9 mouse cellular contexts compared by ENCODE assay signal in genomic region chr3:9573581-9573980, GRCm38 (mm10). TPM values are rescaled to one million over a fixed set of nuclear protein-coding genes. Genes with fewer than 3 reads are reported as not detected.
DNase-seq lines count a peak whose midpoint lies in the region; ATAC-seq lines count a peak whose summit lies in the region.
"Had no signal": no experiment of that assay in that cellular context is flagged by ENCODE, and none has a peak within 500 bp of the region (broad histone marks: within the 10 kb centered on the region; RNA-seq: fewer than 3 reads in every experiment).

No protein-coding gene starts in this region.

- H3K4me3 ChIP-seq in heart, embryonic 16.5 days (ENCODE audit: low read length), result no peak overlapping the region
- H3K4me3 ChIP-seq in limb, embryonic 11.5 days (ENCODE audit: low read depth, low read length), result no peak overlapping the region
- H3K4me3 ChIP-seq in forebrain, embryonic 11.5 days (ENCODE audit: low read depth, low read length), result no peak overlapping the region
- H3K4me3 ChIP-seq: midbrain, embryonic 12.5 days had no signal

- no peaks in the 10 kb centered on the region for H3K9me3 ChIP-seq in heart, embryonic 16.5 days (replicated peaks; ENCODE audit: control insufficient read depth, low read length)
- H3K9me3 ChIP-seq in limb, embryonic 11.5 days (ENCODE audit: control insufficient read depth, low read length), result 0 out of 2 replicates have a peak, but pooled peaks cover 2% of the 10 kb centered on the region
- H3K9me3 ChIP-seq in forebrain, embryonic 11.5 days (ENCODE audit: control insufficient read depth, low read length), result no peaks in the 10 kb centered on the region
- H3K9me3 ChIP-seq: midbrain, embryonic 12.5 days had no signal

- peak; percentile 86 for ATAC-seq in heart, embryonic 16.5 days (replicated peaks; ENCODE audit: extremely low read depth, insufficient read depth, low FRiP score)
- peak; percentile 72; the same call in 1 of the 2 replicates for ATAC-seq in limb, embryonic 11.5 days (ENCODE audit: insufficient number of reproducible peaks, low FRiP score, low TSS enrichment, low read depth)
- peak; percentile 71 for ATAC-seq in megakaryocyte-erythroid progenitor cell, adult 5-6 weeks (replicated peaks; ENCODE audit: low FRiP score, low TSS enrichment, poor library complexity, severe bottlenecking)
- ATAC-seq in forebrain, embryonic 11.5 days (replicated peaks; ENCODE audit: low FRiP score), result no peak

- H3K4me2 ChIP-seq in heart, embryonic 16.5 days (ENCODE audit: low read depth, low read length), result peak overlapping the region; percentile 28; the same call in 1 of the 2 replicates
- no peak overlapping the region for H3K4me2 ChIP-seq in limb, embryonic 11.5 days (ENCODE audit: low read depth, severe bottlenecking)
- no peak overlapping the region for H3K4me2 ChIP-seq in forebrain, embryonic 11.5 days (ENCODE audit: low read depth, low read length, severe bottlenecking)
- H3K4me2 ChIP-seq: midbrain, embryonic 12.5 days had no signal

- peak; percentile 73 for DNase-seq in 3T3-L1 (ENCODE audit: low read depth, low spot score)
- peak; percentile 44 for DNase-seq in adrenal gland, postnatal 14 days
- peak; percentile 67 for DNase-seq in limb, embryonic 11.5 days (ENCODE audit: low spot score)
- DNase-seq in cerebellum, postnatal 10 days, result no peak
- no peak for DNase-seq in thymus, postnatal 4 days
- no peak for DNase-seq in forebrain, embryonic 11.5 days (ENCODE audit: low spot score)

- H3K4me1 ChIP-seq in heart, embryonic 16.5 days (ENCODE audit: control insufficient read depth, insufficient read depth, low read length), result peaks cover 29% of the 10 kb centered on the region
- peaks cover 33% of the 10 kb centered on the region for H3K4me1 ChIP-seq in limb, embryonic 11.5 days (ENCODE audit: control insufficient read depth, insufficient read depth, low read length)
- H3K4me1 ChIP-seq in forebrain, embryonic 11.5 days (replicated peaks; ENCODE audit: control insufficient read depth, insufficient read depth, low read length), result peaks cover 2% of the 10 kb centered on the region

- no peaks in the 10 kb centered on the region for H3K27me3 ChIP-seq in heart, embryonic 16.5 days (ENCODE audit: control insufficient read depth, insufficient read depth, low read length)
- no peaks in the 10 kb centered on the region for H3K27me3 ChIP-seq in limb, embryonic 11.5 days (ENCODE audit: control insufficient read depth, insufficient read depth, low read length)
- H3K27me3 ChIP-seq in forebrain, embryonic 11.5 days (ENCODE audit: control insufficient read depth, insufficient read depth, low read length), result no peaks in the 10 kb centered on the region
- H3K27me3 ChIP-seq: midbrain, embryonic 12.5 days had no signal

- H3K9ac ChIP-seq in heart, embryonic 16.5 days (ENCODE audit: low read length), result no peak overlapping the region
- no peak overlapping the region for H3K9ac ChIP-seq in limb, embryonic 11.5 days (ENCODE audit: low read length)
- no peak overlapping the region for H3K9ac ChIP-seq in forebrain, embryonic 11.5 days (ENCODE audit: low read length)
- H3K9ac ChIP-seq: midbrain, embryonic 12.5 days had no signal

- H3K36me3 ChIP-seq in heart, embryonic 16.5 days (ENCODE audit: control insufficient read depth, insufficient read depth), result no peaks in the 10 kb centered on the region
- no peaks in the 10 kb centered on the region for H3K36me3 ChIP-seq in limb, embryonic 11.5 days (ENCODE audit: control insufficient read depth, insufficient read depth, low read length)
- no peaks in the 10 kb centered on the region for H3K36me3 ChIP-seq in forebrain, embryonic 11.5 days (ENCODE audit: control insufficient read depth, insufficient read depth, low read length)
- H3K36me3 ChIP-seq: midbrain, embryonic 12.5 days had no signal

- H3K27ac ChIP-seq in heart, embryonic 16.5 days (ENCODE audit: low read length), result peak overlapping the region; percentile 55; the same call in 1 of the 2 replicates
- no peak overlapping the region for H3K27ac ChIP-seq in limb, embryonic 11.5 days (replicated peaks; ENCODE audit: low read depth, low read length)
- no peak overlapping the region for H3K27ac ChIP-seq in forebrain, embryonic 11.5 days (ENCODE audit: low read depth, low read length)
- H3K27ac ChIP-seq: midbrain, embryonic 12.5 days had no signal

- 15% methylated on average over 6 of the region's 6 CpGs for WGBS in heart, embryonic 16.5 days
- 18% methylated on average over 6 of the region's 6 CpGs for WGBS in limb, embryonic 11.5 days
- WGBS in forebrain, embryonic 11.5 days, result 75% methylated on average over 6 of the region's 6 CpGs

RNA-seq across cellular contexts. Expression of gene Zfp704, which starts 36.3 kb away (rescaled TPM):
- total RNA-seq in adrenal gland, postnatal 14 days (2021), result 14.6 and 15.1 TPM in 2 replicates
- 6.0 and 6.4 TPM in 2 replicates for polyA plus RNA-seq in heart, embryonic 16.5 days (2015; fragmentation: Nextera tagmentation; extraction: Ambion mirVana)
- polyA plus RNA-seq in limb, embryonic 11.5 days (2014; fragmentation: Nextera tagmentation; extraction: Ambion mirVana), result 10.0 and 10.2 TPM in 2 replicates
- total RNA-seq in megakaryocyte-erythroid progenitor cell, adult 5-6 weeks (2014; fragmentation: Nextera tagmentation), result 12.5 and 18.9 TPM in 2 replicates
- 8.9 and 12.4 TPM in 2 replicates for total RNA-seq in megakaryocyte-erythroid progenitor cell, adult 5-6 weeks (2017)
- polyA plus RNA-seq in forebrain, embryonic 11.5 days (2014; fragmentation: Nextera tagmentation; extraction: Ambion mirVana), result 7.8 and 8.1 TPM in 2 replicates

Comparison
In these comparisons a context has a peak if more than half of its experiments do, and no peak if none do; other contexts are left out.
1. DNase-seq: peak in 3T3-L1 (single experiment), adrenal gland, postnatal 14 days (single experiment) and limb, embryonic 11.5 days (single experiment); none in cerebellum, postnatal 10 days (0 of 2), thymus, postnatal 4 days (single experiment) and forebrain, embryonic 11.5 days (single experiment).